Mouse (Mus musculus): Measurements from ENCODE around the gene Vps52. TPM values are rescaled to one million over a fixed set of nuclear protein-coding genes. Genes with fewer than 3 reads are reported as not detected.
"Not testable (repeated sequence)": the region's sequence is repeated elsewhere in the genome, so short reads cannot be mapped to it uniquely, and the experiment has no call there.

Gene Vps52
- polyA plus RNA-seq, 1 experiment = 58.0 TPM

- TF ChIP-seq POLR2A (IDR thresholded peaks at IDR 0.05; ENCODE audit: low read depth, low read length) = no peak
- no peak for TF ChIP-seq CTCF (IDR thresholded peaks at IDR 0.05; ENCODE audit: extremely low read depth, insufficient read depth, insufficient read length, insufficient replicate concordance)
- Histone ChIP-seq H3K4me1 (ENCODE audit: control insufficient read depth, insufficient read depth, insufficient read length) (peaks cover 10% of the 10 kb centered on the region; the same call in 1 of the 2 replicates), H3K4me3 (ENCODE audit: extremely low read depth, insufficient read depth, insufficient read length) (peak overlapping the region; percentile 87), H3K36me3 (ENCODE audit: control insufficient read depth, insufficient read depth, low read length) (peaks cover 23% of the 10 kb centered on the region), H3K27ac (ENCODE audit: insufficient read depth, low read length) (peak overlapping the region; percentile 93), H3K27me3 (ENCODE audit: control insufficient read depth, insufficient read depth, low read length) (no peaks in the 10 kb centered on the region)
- under 1% methylated on average over 83 of the region's 87 CpGs for WGBS
- DNase-seq (ENCODE audit: low read depth in 1 of 2, low spot score in 2 of 2) = no peak
Measured at GRCm38 (mm10) chr17:33999341-34000149, 43.9 kb downstream of the Vps52 start.

DNA sequence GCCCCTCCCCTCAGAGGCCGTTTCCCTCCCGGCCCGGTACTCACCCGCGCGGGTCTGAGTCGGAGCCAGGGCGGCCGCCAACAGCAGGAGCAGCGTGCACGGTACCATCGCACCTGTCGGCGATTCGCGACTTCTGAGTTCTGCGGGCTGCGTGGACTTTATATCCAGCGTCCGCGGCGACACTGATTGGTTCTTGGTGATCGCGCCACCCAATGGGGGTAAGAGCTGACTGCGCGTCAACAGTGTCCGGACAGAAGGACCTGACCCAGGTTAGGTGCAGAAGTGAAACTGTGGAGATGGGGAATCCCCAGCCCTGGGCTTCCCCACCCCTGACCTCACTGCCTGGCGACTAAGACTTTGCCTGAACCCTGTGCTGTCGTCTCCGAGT is 44.5 kb downstream of the Vps52 start, which contains the start of gene H2-K1:
TSS of gene H2-K1 (minus strand) at position 198 of the 388 bp plus-strand sequence.
- Histone ChIP-seq H3K27ac (ENCODE audit: insufficient read depth, low read length) (peak within 1 kb of the TSS; percentile 93), H3K36me3 (ENCODE audit: control insufficient read depth, insufficient read depth, low read length) (peaks cover 23% of the 10 kb centered on the region), H3K27me3 (ENCODE audit: control insufficient read depth, insufficient read depth, low read length) (no peaks in the 10 kb centered on the region), H3K4me3 (ENCODE audit: extremely low read depth, insufficient read depth, insufficient read length) (peak within 1 kb of the TSS; percentile 87), H3K4me1 (ENCODE audit: control insufficient read depth, insufficient read depth, insufficient read length) (peaks cover 10% of the 10 kb centered on the region; the same call in 1 of the 2 replicates)
- no peak for TF ChIP-seq CTCF (IDR thresholded peaks at IDR 0.05; ENCODE audit: extremely low read depth, insufficient read depth, insufficient read length, insufficient replicate concordance)
- peak; percentile 100 for TF ChIP-seq POLR2A (IDR thresholded peaks at IDR 0.05; ENCODE audit: low read depth, low read length)
- under 1% methylated on average over 30 of the region's 30 CpGs for WGBS
- peak; percentile 97 for DNase-seq (ENCODE audit: low read depth in 1 of 2, low spot score in 2 of 2)

GRCm38 (mm10) chr17:34000796-34001195 is 45.2 kb downstream of the Vps52 start:
- 30% methylated on average over 2 of the region's 2 CpGs for WGBS
- Histone ChIP-seq H3K4me3 (ENCODE audit: extremely low read depth, insufficient read depth, insufficient read length) (peak overlapping the region; percentile 59), H3K36me3 (ENCODE audit: control insufficient read depth, insufficient read depth, low read length) (peaks cover 19% of the 10 kb centered on the region), H3K27ac (ENCODE audit: insufficient read depth, low read length) (peak overlapping the region; percentile 83)
- DNase-seq (ENCODE audit: low read depth in 1 of 2, low spot score in 2 of 2); H3K4me1 ChIP-seq (ENCODE audit: control insufficient read depth, insufficient read depth, insufficient read length); H3K27me3 ChIP-seq (ENCODE audit: control insufficient read depth, insufficient read depth, low read length): not testable (repeated sequence)

- DNase-seq (ENCODE audit: low read depth in 1 of 2, low spot score in 2 of 2) = peak in 1 of 2 experiments; percentile 56
- peak; percentile 38; the same call in 1 of the 2 replicates for TF ChIP-seq CTCF (IDR thresholded peaks at IDR 0.05; ENCODE audit: extremely low read depth, insufficient read depth, insufficient read length, insufficient replicate concordance)
- TF ChIP-seq POLR2A (IDR thresholded peaks at IDR 0.05; ENCODE audit: low read depth, low read length) = no peak
- Histone ChIP-seq H3K27me3 (ENCODE audit: control insufficient read depth, insufficient read depth, low read length) (no peaks in the 10 kb centered on the region), H3K36me3 (ENCODE audit: control insufficient read depth, insufficient read depth, low read length) (peaks cover 10% of the 10 kb centered on the region), H3K4me1 (ENCODE audit: control insufficient read depth, insufficient read depth, insufficient read length) (peaks cover 4% of the 10 kb centered on the region; the same call in 1 of the 2 replicates), H3K27ac (ENCODE audit: insufficient read depth, low read length) (no peak overlapping the region), H3K4me3 (ENCODE audit: extremely low read depth, insufficient read depth, insufficient read length) (no peak overlapping the region)
- 8% methylated on average over 5 of the region's 5 CpGs for WGBS
Measured at GRCm38 (mm10) chr17:34003426-34003825, 47.8 kb downstream of the Vps52 start.

DNA sequence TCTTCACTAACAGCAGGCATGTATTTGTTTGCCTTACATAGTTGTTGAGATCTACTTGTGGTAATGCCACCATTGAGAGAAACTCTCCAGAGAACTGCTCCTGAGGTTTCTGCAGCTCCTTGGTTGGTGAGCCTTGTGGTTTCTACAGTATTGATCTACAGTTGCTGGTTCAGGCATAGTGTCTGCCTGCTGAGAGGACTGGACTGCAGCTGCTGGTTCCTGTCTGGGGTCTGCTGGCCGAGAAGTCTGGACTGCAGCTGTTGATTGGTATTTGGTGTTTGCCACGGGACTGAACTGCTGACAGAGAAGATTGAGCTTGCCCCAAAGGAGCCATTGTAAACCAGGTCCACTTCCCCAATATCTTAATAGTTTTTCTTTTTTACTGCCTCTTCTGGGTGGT is 51.0 kb downstream of the Vps52 start:
- WGBS = 61% methylated on average over 2 of the region's 2 CpGs
- Histone ChIP-seq H3K4me3 (ENCODE audit: extremely low read depth, insufficient read depth, insufficient read length) (no peak overlapping the region), H3K36me3 (ENCODE audit: control insufficient read depth, insufficient read depth, low read length) (no peaks in the 10 kb centered on the region), H3K4me1 (ENCODE audit: control insufficient read depth, insufficient read depth, insufficient read length) (no peaks in the 10 kb centered on the region), H3K27me3 (ENCODE audit: control insufficient read depth, insufficient read depth, low read length) (no peaks in the 10 kb centered on the region), H3K27ac (ENCODE audit: insufficient read depth, low read length) (no peak overlapping the region)
- no peak for DNase-seq (ENCODE audit: low read depth in 1 of 2, low spot score in 2 of 2)
- TF ChIP-seq POLR2A (IDR thresholded peaks at IDR 0.05; ENCODE audit: low read depth, low read length) (no peak), CTCF (IDR thresholded peaks at IDR 0.05; ENCODE audit: extremely low read depth, insufficient read depth, insufficient read length, insufficient replicate concordance) (no peak)

- H3K4me1 ChIP-seq (ENCODE audit: control insufficient read depth, insufficient read depth, insufficient read length) = no peaks in the 10 kb centered on the region
- no peak for TF ChIP-seq CTCF (IDR thresholded peaks at IDR 0.05; ENCODE audit: extremely low read depth, insufficient read depth, insufficient read length, insufficient replicate concordance)
- TF ChIP-seq POLR2A (IDR thresholded peaks at IDR 0.05; ENCODE audit: low read depth, low read length) = no peak
- no peak overlapping the region for H3K4me3 ChIP-seq (ENCODE audit: extremely low read depth, insufficient read depth, insufficient read length)
- no peaks in the 10 kb centered on the region for H3K27me3 ChIP-seq (ENCODE audit: control insufficient read depth, insufficient read depth, low read length)
- no peaks in the 10 kb centered on the region for H3K36me3 ChIP-seq (ENCODE audit: control insufficient read depth, insufficient read depth, low read length)
- no peak overlapping the region for H3K27ac ChIP-seq (ENCODE audit: insufficient read depth, low read length)
- 81% methylated on average over 5 of the region's 5 CpGs for WGBS
- DNase-seq (ENCODE audit: low read depth in 1 of 2, low spot score in 2 of 2) = no peak
Measured at GRCm38 (mm10) chr17:34010156-34010555, 54.5 kb downstream of the Vps52 start.

GRCm38 (mm10) chr17:34013436-34013835 is 57.8 kb downstream of the Vps52 start:
- Histone ChIP-seq H3K36me3 (ENCODE audit: control insufficient read depth, insufficient read depth, low read length) (no peaks in the 10 kb centered on the region), H3K27ac (ENCODE audit: insufficient read depth, low read length) (no peak overlapping the region), H3K4me3 (ENCODE audit: extremely low read depth, insufficient read depth, insufficient read length) (no peak overlapping the region), H3K27me3 (ENCODE audit: control insufficient read depth, insufficient read depth, low read length) (no peaks in the 10 kb centered on the region), H3K4me1 (ENCODE audit: control insufficient read depth, insufficient read depth, insufficient read length) (no peaks in the 10 kb centered on the region)
- TF ChIP-seq CTCF (IDR thresholded peaks at IDR 0.05; ENCODE audit: extremely low read depth, insufficient read depth, insufficient read length, insufficient replicate concordance) (no peak), POLR2A (IDR thresholded peaks at IDR 0.05; ENCODE audit: low read depth, low read length) (no peak)
- no peak for DNase-seq (ENCODE audit: low read depth in 1 of 2, low spot score in 2 of 2)
- 94% methylated on average over 8 of the region's 8 CpGs for WGBS

Other genes with a start within 250 kb of the Vps52 start
- 194 and 290 TPM in 2 replicates for gene March2, start 237.1 kb upstream of the Vps52 start, polyA plus RNA-seq (2012; rRNA removed)
- gene Rab11b, start 195.3 kb upstream of the Vps52 start, polyA plus RNA-seq (2012; rRNA removed) = 225 and 270 TPM in 2 replicates
- gene Angptl4, start 174.0 kb upstream of the Vps52 start, polyA plus RNA-seq (2012; rRNA removed) = 15.6 and 21.5 TPM in 2 replicates
- gene Kank3, start 145.3 kb upstream of the Vps52 start, polyA plus RNA-seq (2012; rRNA removed) = 56.8 and 74.6 TPM in 2 replicates
- gene Rps28, start 131.2 kb upstream of the Vps52 start, polyA plus RNA-seq (2012; rRNA removed) = 746 and 860 TPM in 2 replicates
- 158 and 201 TPM in 2 replicates for gene Ndufa7, start 131.2 kb upstream of the Vps52 start, polyA plus RNA-seq (2012; rRNA removed)
- gene Cd320, start 112.7 kb upstream of the Vps52 start, polyA plus RNA-seq (2012; rRNA removed) = 11.6 and 19.2 TPM in 2 replicates
- 3.2 and 9.3 TPM in 2 replicates for gene Gm7029, start 82.0 kb upstream of the Vps52 start, polyA plus RNA-seq (2012; rRNA removed)
- gene Kifc1, start 65.2 kb upstream of the Vps52 start, polyA plus RNA-seq (2012; rRNA removed) = 11.5 and 15.3 TPM in 2 replicates
- gene Platr17, start 50.7 kb upstream of the Vps52 start, polyA plus RNA-seq (2012; rRNA removed) = 0.47 and 0.68 TPM in 2 replicates
- gene Daxx, start 46.4 kb upstream of the Vps52 start, polyA plus RNA-seq (2012; rRNA removed) = 56.8 and 65.6 TPM in 2 replicates
- gene Tapbp, start 39.9 kb upstream of the Vps52 start, polyA plus RNA-seq (2012; rRNA removed) = 188 and 240 TPM in 2 replicates
- gene Zbtb22, start 39.9 kb upstream of the Vps52 start, polyA plus RNA-seq (2012; rRNA removed) = 62.9 and 122 TPM in 2 replicates
- 234 and 301 TPM in 2 replicates for gene Rgl2, start 26.3 kb upstream of the Vps52 start, polyA plus RNA-seq (2012; rRNA removed)
- gene Pfdn6, start 15.5 kb upstream of the Vps52 start, polyA plus RNA-seq (2012; rRNA removed) = 13.8 and 16.0 TPM in 2 replicates
- 20.5 and 26.7 TPM in 2 replicates for gene Wdr46, start 15.2 kb upstream of the Vps52 start, polyA plus RNA-seq (2012; rRNA removed)
- 18.9 and 20.6 TPM in 2 replicates for gene B3galt4, start 4.3 kb upstream of the Vps52 start, polyA plus RNA-seq (2012; rRNA removed)
- gene Rps18, start 189 bp downstream of the Vps52 start, polyA plus RNA-seq (2012; rRNA removed) = 476 and 550 TPM in 2 replicates
- 5,070 and 5,425 TPM in 2 replicates for gene H2-K1, start 44.5 kb downstream of the Vps52 start, polyA plus RNA-seq (2012; rRNA removed)
- 52.0 and 61.3 TPM in 2 replicates for gene Ring1, start 68.9 kb downstream of the Vps52 start, polyA plus RNA-seq (2012; rRNA removed)
- gene H2-Ke6, start 72.2 kb downstream of the Vps52 start, polyA plus RNA-seq (2012; rRNA removed) = 122 and 202 TPM in 2 replicates
- 86.8 and 99.4 TPM in 2 replicates for gene Slc39a7, start 75.9 kb downstream of the Vps52 start, polyA plus RNA-seq (2012; rRNA removed)
- 76.9 and 99.7 TPM in 2 replicates for gene Rxrb, start 76.0 kb downstream of the Vps52 start, polyA plus RNA-seq (2012; rRNA removed)
- gene Col11a2, start 83.6 kb downstream of the Vps52 start, polyA plus RNA-seq (2012; rRNA removed) = 4.7 and 6.4 TPM in 2 replicates
- gene H2-Oa, start 136.5 kb downstream of the Vps52 start, polyA plus RNA-seq (2012; rRNA removed) = 228 and 326 TPM in 2 replicates
- 302 and 363 TPM in 2 replicates for gene H2-DMa, start 163.7 kb downstream of the Vps52 start, polyA plus RNA-seq (2012; rRNA removed)
- 97.9 and 112 TPM in 2 replicates for gene Brd2, start 166.8 kb downstream of the Vps52 start, polyA plus RNA-seq (2012; rRNA removed)
- gene H2-DMb2, start 187.5 kb downstream of the Vps52 start, polyA plus RNA-seq (2012; rRNA removed) = 456 and 587 TPM in 2 replicates
- gene H2-DMb1, start 197.3 kb downstream of the Vps52 start, polyA plus RNA-seq (2012; rRNA removed) = 322 and 426 TPM in 2 replicates
- gene Tap1, start 231.7 kb downstream of the Vps52 start, polyA plus RNA-seq (2012; rRNA removed) = 144 and 178 TPM in 2 replicates
- 159 and 225 TPM in 2 replicates for gene Psmb9, start 232.0 kb downstream of the Vps52 start, polyA plus RNA-seq (2012; rRNA removed)
- gene Psmb8, start 241.9 kb downstream of the Vps52 start, polyA plus RNA-seq (2012; rRNA removed) = 260 and 307 TPM in 2 replicates
- gene Tap2, start 247.7 kb downstream of the Vps52 start, polyA plus RNA-seq (2012; rRNA removed) = 83.0 and 111 TPM in 2 replicates

Measured in spleen, adult 2 months (tissue).